Mouse (Mus musculus) liver, adult 2 months (tissue): ENCODE measurements around the gene Psen1.

Experiments used
- CTCF ChIP-seq: fragments of 200-500 bp; IDR thresholded peaks from 2 replicates; pipeline ENCODE4 v1.5.1; 2011; ENCODE audit warnings: low read depth, low read length, control low read depth
- POLR2A ChIP-seq: fragments of 200-500 bp; IDR thresholded peaks from 2 replicates; pipeline ENCODE4 v1.6.1; 2011; ENCODE audit warnings: low read length, control low read depth; ENCODE audit not compliant: insufficient read depth; ENCODE audit errors: extremely low read depth

DNA sequence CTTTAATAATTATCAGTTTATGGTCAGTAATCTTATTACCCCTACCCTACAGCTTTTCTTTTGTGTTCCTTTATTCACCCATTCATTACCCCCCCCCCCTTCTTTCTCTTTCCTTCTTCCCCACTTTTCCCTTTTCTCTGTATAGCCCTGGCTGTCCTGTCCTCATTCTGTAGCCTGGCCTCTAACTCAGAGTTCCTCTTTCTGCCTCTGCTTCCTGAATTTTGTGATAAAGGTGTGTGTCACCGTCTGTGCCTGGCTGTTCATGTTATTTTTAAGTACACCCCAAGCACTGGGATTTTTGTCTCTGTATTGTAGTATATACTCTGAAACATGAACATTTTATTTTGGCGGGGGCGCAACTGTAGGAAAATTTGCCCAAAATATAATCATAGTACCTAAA, 37.6 kb upstream of the Psen1 start:
- TF ChIP-seq CTCF (no peak), POLR2A (no peak)
